Mouse (Mus musculus) spleen, adult 2 months (tissue): ENCODE data around the gene Prkab1. TPM values are rescaled to one million over a fixed set of nuclear protein-coding genes. Genes with fewer than 3 reads are reported as not detected.

Experiments used
- DNase-seq, 2 experiments: peaks; one replicate each; pipeline versions ENCODE4 v3.0.0 to v3.0.0-alpha.2; 2012 to 2021; ENCODE audit warnings: low spot score in 2 of 2, low read depth in 1 of 2
- H3K27ac ChIP-seq: fragments of 200-500 bp; 2 replicates; pipeline ENCODE4 v1.5.1; 2012; ENCODE audit warnings: low read length, inconsistent platforms; ENCODE audit not compliant: insufficient read depth
- H3K27me3 ChIP-seq: fragments of 200-500 bp; 2 replicates; pipeline ENCODE4 v1.6.1; 2012; ENCODE audit warnings: mild to moderate bottlenecking, moderate library complexity, low read length, inconsistent platforms; ENCODE audit not compliant: control insufficient read depth, insufficient read depth
- H3K36me3 ChIP-seq: fragments of 200-500 bp; 2 replicates; pipeline ENCODE4 v1.6.1; 2012; ENCODE audit warnings: mild to moderate bottlenecking, low read length, inconsistent platforms; ENCODE audit not compliant: control insufficient read depth, insufficient read depth
- H3K4me1 ChIP-seq: fragments of 200-500 bp; 2 replicates; pipeline ENCODE4 v1.6.1; 2011; ENCODE audit warnings: inconsistent platforms; ENCODE audit not compliant: control insufficient read depth, insufficient read depth, insufficient read length
- H3K4me3 ChIP-seq: fragments of 200-500 bp; 2 replicates; pipeline ENCODE4 v1.5.1; 2011; ENCODE audit warnings: mild to moderate bottlenecking, inconsistent platforms; ENCODE audit not compliant: insufficient read depth, insufficient read length; ENCODE audit errors: extremely low read depth
- CTCF ChIP-seq: fragments of 200-500 bp; IDR thresholded peaks from 2 replicates; pipeline ENCODE4 v1.5.1; 2011; ENCODE audit warnings: mild to moderate bottlenecking, inconsistent platforms; ENCODE audit not compliant: insufficient read depth, insufficient read length, insufficient replicate concordance; ENCODE audit errors: extremely low read depth
- POLR2A ChIP-seq: fragments of 200-500 bp; IDR thresholded peaks from 2 replicates; pipeline ENCODE4 v1.6.1; 2011; ENCODE audit warnings: low read depth, low read length, inconsistent platforms
- WGBS: fragments of 180-500 bp; shearing (Covaris S2); methylation state at CpG from one replicate; pipeline ENCODE4 v1.1.7; 2018; 5-methylcytosine and 5-hydroxymethylcytosine counted together
- polyA plus RNA-seq: library from polyadenylated mRNA; depleted of rRNA; stranded (reverse); fragments of >200 nt; gene quantifications from 2 replicates; pipeline ENCODE4 v1.2.3, GENCODE M21; 2012

Prkab1 gene
- polyA plus RNA-seq, 1 experiment: 59.6 TPM

- H3K4me3 ChIP-seq: no peak overlapping the region
- H3K27me3 ChIP-seq: no peaks in the 10 kb centered on the region
- no peak for TF ChIP-seq POLR2A
- WGBS: 95% methylated on average over 12 of the region's 12 CpGs
- peaks cover 4% of the 10 kb centered on the region for H3K36me3 ChIP-seq
- no peak for DNase-seq
- no peaks in the 10 kb centered on the region for H3K4me1 ChIP-seq
- no peak overlapping the region for H3K27ac ChIP-seq
Observed at GRCm38 (mm10) chr5:115987284-115987683, 37.0 kb downstream of the Prkab1 start.

GRCm38 (mm10) chr5:115985101-115985500 lies 39.2 kb downstream of the Prkab1 start:
- H3K4me1 ChIP-seq: no peaks in the 10 kb centered on the region
- H3K36me3 ChIP-seq: peaks cover 6% of the 10 kb centered on the region
- WGBS: 98% methylated on average over 11 of the region's 11 CpGs
- no peak for TF ChIP-seq POLR2A
- no peak for TF ChIP-seq CTCF
- no peak overlapping the region for H3K27ac ChIP-seq
- no peak for DNase-seq
- H3K27me3 ChIP-seq: no peaks in the 10 kb centered on the region
- no peak overlapping the region for H3K4me3 ChIP-seq

GRCm38 (mm10) chr5:115984392-115984791 lies 39.9 kb downstream of the Prkab1 start:
- TF ChIP-seq POLR2A (no peak), CTCF (no peak)
- no peaks in the 10 kb centered on the region for H3K27me3 ChIP-seq
- no peak for DNase-seq
- no peaks in the 10 kb centered on the region for H3K4me1 ChIP-seq
- WGBS: 93% methylated on average over 6 of the region's 6 CpGs
- H3K4me3 ChIP-seq: no peak overlapping the region
- peaks cover 6% of the 10 kb centered on the region for H3K36me3 ChIP-seq
- no peak overlapping the region for H3K27ac ChIP-seq

- no peak for TF ChIP-seq POLR2A
- no peak for TF ChIP-seq CTCF
- no peak overlapping the region for H3K27ac ChIP-seq
- no peaks in the 10 kb centered on the region for H3K27me3 ChIP-seq
- no peak overlapping the region for H3K4me3 ChIP-seq
- no peak for DNase-seq
- no peaks in the 10 kb centered on the region; the same call in 1 of the 2 replicates for H3K4me1 ChIP-seq
- WGBS: 63% methylated on average over 7 of the region's 7 CpGs
- peaks cover 6% of the 10 kb centered on the region for H3K36me3 ChIP-seq
Observed at GRCm38 (mm10) chr5:115982671-115983373, 41.5 kb downstream of the Prkab1 start.

GRCm38 (mm10) chr5:115980537-115980936 lies 43.8 kb downstream of the Prkab1 start:
- no peak overlapping the region for H3K4me3 ChIP-seq
- peaks cover 3% of the 10 kb centered on the region; the same call in 1 of the 2 replicates for H3K36me3 ChIP-seq
- H3K4me1 ChIP-seq: no peaks in the 10 kb centered on the region; the same call in 1 of the 2 replicates
- TF ChIP-seq CTCF (no peak), POLR2A (no peak)
- DNase-seq: no peak
- 92% methylated on average over 9 of the region's 9 CpGs for WGBS
- H3K27me3 ChIP-seq: no peaks in the 10 kb centered on the region
- H3K27ac ChIP-seq: no peak overlapping the region

- Histone ChIP-seq H3K4me1 (no peaks in the 10 kb centered on the region; the same call in 1 of the 2 replicates), H3K27ac (no peak overlapping the region), H3K36me3 (peaks cover 3% of the 10 kb centered on the region; the same call in 1 of the 2 replicates), H3K4me3 (no peak overlapping the region), H3K27me3 (no peaks in the 10 kb centered on the region)
- DNase-seq: peak in 1 of 2 experiments; percentile 7
- WGBS: 85% methylated on average over 16 of the region's 16 CpGs
- TF ChIP-seq CTCF (peak; percentile 66; the same call in 1 of the 2 replicates), POLR2A (no peak)
Observed at GRCm38 (mm10) chr5:115979134-115979696, 45.1 kb downstream of the Prkab1 start.

- DNase-seq: no peak
- peak overlapping the region; percentile 13; the same call in 1 of the 2 replicates for H3K27ac ChIP-seq
- no peaks in the 10 kb centered on the region; the same call in 1 of the 2 replicates for H3K4me1 ChIP-seq
- 78% methylated on average over 5 of the region's 5 CpGs for WGBS
- TF ChIP-seq CTCF (no peak), POLR2A (no peak)
- no peaks in the 10 kb centered on the region for H3K27me3 ChIP-seq
- peaks cover 3% of the 10 kb centered on the region; the same call in 1 of the 2 replicates for H3K36me3 ChIP-seq
- H3K4me3 ChIP-seq: no peak overlapping the region
Observed at GRCm38 (mm10) chr5:115978255-115978654, 46.1 kb downstream of the Prkab1 start.
